Mouse (Mus musculus) spleen, postnatal 14 days (tissue): ENCODE measurements around the gene Racgap1.

Experiments
- DNase-seq, 2 experiments: peaks; one replicate each; pipeline ENCODE4 v3.0.0; 2021 to 2022; ENCODE audit warnings: low spot score in 2 of 2

Racgap1 gene

GRCm38 (mm10) chr15:99664600-99665451 lies 13.4 kb upstream of the Racgap1 start:
- DNase-seq: no peak

GRCm38 (mm10) chr15:99663964-99664599 lies 12.6 kb upstream of the Racgap1 start:
- no peak for DNase-seq

- DNase-seq: no peak
Measured at GRCm38 (mm10) chr15:99662371-99662770, 10.9 kb upstream of the Racgap1 start.

GRCm38 (mm10) chr15:99661121-99661830 lies 9.8 kb upstream of the Racgap1 start:
- no peak for DNase-seq

GRCm38 (mm10) chr15:99658437-99658836 lies 7.0 kb upstream of the Racgap1 start:
- DNase-seq: no peak

- DNase-seq: no peak
Measured at GRCm38 (mm10) chr15:99655956-99656355, 4.5 kb upstream of the Racgap1 start.

- no peak for DNase-seq
Measured at GRCm38 (mm10) chr15:99653876-99654275, 2.4 kb upstream of the Racgap1 start.

- no peak for DNase-seq
Measured at GRCm38 (mm10) chr15:99653291-99653690, 1.8 kb upstream of the Racgap1 start.

GRCm38 (mm10) chr15:99651984-99652872 lies 772 bp upstream of the Racgap1 start:
- no peak for DNase-seq

GRCm38 (mm10) chr15:99650304-99650703 lies 1.2 kb downstream of the Racgap1 start:
- no peak for DNase-seq

GRCm38 (mm10) chr15:99649067-99649761 lies 2.2 kb downstream of the Racgap1 start:
- no peak for DNase-seq

- no peak for DNase-seq
Measured at GRCm38 (mm10) chr15:99648326-99648725, 3.1 kb downstream of the Racgap1 start.

- no peak for DNase-seq
Measured at GRCm38 (mm10) chr15:99644776-99645175, 6.7 kb downstream of the Racgap1 start.

- DNase-seq: no peak
Measured at GRCm38 (mm10) chr15:99643832-99644231, 7.6 kb downstream of the Racgap1 start.

GRCm38 (mm10) chr15:99642622-99643021 lies 8.8 kb downstream of the Racgap1 start:
- no peak for DNase-seq

- DNase-seq: no peak
Measured at GRCm38 (mm10) chr15:99638124-99638485, 13.4 kb downstream of the Racgap1 start.

GRCm38 (mm10) chr15:99637405-99638123 lies 13.9 kb downstream of the Racgap1 start:
- DNase-seq: no peak

- no peak for DNase-seq
Measured at GRCm38 (mm10) chr15:99634702-99635101, 16.8 kb downstream of the Racgap1 start.

GRCm38 (mm10) chr15:99631618-99632017 lies 19.8 kb downstream of the Racgap1 start:
- no peak for DNase-seq

GRCm38 (mm10) chr15:99622063-99622462 lies 29.4 kb downstream of the Racgap1 start:
- no peak for DNase-seq
